8 mouse cellular contexts compared by ENCODE assay signal in genomic region chr7:27273739-27274351, GRCm38 (mm10). TPM values are rescaled to one million over a fixed set of nuclear protein-coding genes. Genes with fewer than 3 reads are reported as not detected.
A peak's percentile ranks its signal among the peaks of the same experiment; 100 is the strongest.
DNase-seq lines count a peak whose midpoint lies in the region; ATAC-seq and TF ChIP-seq lines count a peak whose summit lies in the region.

No protein-coding gene starts in this region.

- WGBS in hindbrain, embryonic 10.5 days: 60% methylated on average over 32 of the region's 32 CpGs
- WGBS in hindbrain, embryonic 14.5 days: 57% methylated on average over 32 of the region's 32 CpGs
- 59% methylated on average over 32 of the region's 32 CpGs for WGBS in hindbrain, embryonic 13.5 days

- H3K9ac ChIP-seq in hindbrain, embryonic 14.5 days: no peak overlapping the region
- H3K9ac ChIP-seq in MEL (ENCODE audit: control insufficient read depth, low read depth, low read length, poor library complexity, severe bottlenecking): no peak overlapping the region
- H3K9ac ChIP-seq in hindbrain, embryonic 13.5 days: no peak overlapping the region

- no peaks in the 10 kb centered on the region for H3K9me3 ChIP-seq in hindbrain, embryonic 10.5 days
- H3K9me3 ChIP-seq in hindbrain, embryonic 14.5 days (ENCODE audit: control insufficient read depth, low read length): no peaks in the 10 kb centered on the region
- H3K9me3 ChIP-seq in MEL (replicated peaks; ENCODE audit: insufficient read depth, low read length): no peaks in the 10 kb centered on the region
- H3K9me3 ChIP-seq in hindbrain, embryonic 13.5 days: no peaks in the 10 kb centered on the region

- TF ChIP-seq CTCF in MEL (IDR thresholded peaks at IDR 0.05 in 2 of 3, conservative IDR thresholded peaks at IDR 0.05 in 1 of 3; ENCODE audit: control insufficient read depth in 1 of 3, insufficient read depth in 1 of 3, low read depth in 2 of 3, low read length in 3 of 3, poor library complexity in 1 of 3, severe bottlenecking in 1 of 3): peak; percentile 6 to 57 (median 36); a peak in 5 of 6 replicates

- TF ChIP-seq RAD21 in MEL (IDR thresholded peaks at IDR 0.05; ENCODE audit: low read depth, low read length): no peak

- no peak overlapping the region for H3K4me2 ChIP-seq in hindbrain, embryonic 14.5 days (replicated peaks)
- H3K4me2 ChIP-seq in hindbrain, embryonic 13.5 days: no peak overlapping the region

- peak; percentile 57 for DNase-seq in hindbrain, embryonic 10.5 days (ENCODE audit: low spot score)
- DNase-seq in hindbrain, embryonic 14.5 days (ENCODE audit: low spot score): no peak
- peak; percentile 21 for DNase-seq in MEL (ENCODE audit: low read depth, low spot score)
- peak; percentile 74 for DNase-seq in embryo, embryonic 10 days (ENCODE audit: low spot score)
- peak; percentile 65 to 71 for DNase-seq in kidney, postnatal 4 days
- peak; percentile 54 for DNase-seq in naive thymus-derived CD4-positive, alpha-beta T cell, adult 2 months (ENCODE audit: low read depth)
- DNase-seq in ovary, adult 18-20 months (ENCODE audit: low spot score): no peak

- no peaks in the 10 kb centered on the region for H3K27me3 ChIP-seq in hindbrain, embryonic 10.5 days (ENCODE audit: insufficient read depth, poor library complexity, severe bottlenecking)
- no peaks in the 10 kb centered on the region for H3K27me3 ChIP-seq in hindbrain, embryonic 14.5 days (ENCODE audit: control insufficient read depth, insufficient read depth, low read length)
- H3K27me3 ChIP-seq in MEL (ENCODE audit: control insufficient read depth in 1 of 2, insufficient read depth in 2 of 2, low read length in 2 of 2): no peaks in the 10 kb centered on the region
- H3K27me3 ChIP-seq in hindbrain, embryonic 13.5 days: no peaks in the 10 kb centered on the region

- TF ChIP-seq POLR2A in MEL (IDR thresholded peaks at IDR 0.05; ENCODE audit: control insufficient read depth in 1 of 2, insufficient read depth in 1 of 2, low read depth in 1 of 2, low read length in 2 of 2, poor library complexity in 1 of 2): no peak

- H3K27ac ChIP-seq in hindbrain, embryonic 10.5 days: peak overlapping the region; percentile 45; the same call in 1 of the 2 replicates
- no peak overlapping the region for H3K27ac ChIP-seq in hindbrain, embryonic 14.5 days
- H3K27ac ChIP-seq in MEL (ENCODE audit: control insufficient read depth, low read depth, low read length): no peak overlapping the region
- H3K27ac ChIP-seq in hindbrain, embryonic 13.5 days: no peak overlapping the region

- no peak for ATAC-seq in hindbrain, embryonic 14.5 days (ENCODE audit: low FRiP score)
- ATAC-seq in hindbrain, embryonic 13.5 days (ENCODE audit: low FRiP score): no peak

- no peaks in the 10 kb centered on the region for H3K79me2 ChIP-seq in MEL (ENCODE audit: control insufficient read depth, insufficient read depth, low read length, poor library complexity)

- H3K4me3 ChIP-seq in hindbrain, embryonic 10.5 days: peak overlapping the region; percentile 29; the same call in 1 of the 2 replicates
- H3K4me3 ChIP-seq in hindbrain, embryonic 14.5 days (replicated peaks; ENCODE audit: low read length): no peak overlapping the region
- no peak overlapping the region for H3K4me3 ChIP-seq in MEL (ENCODE audit: control insufficient read depth in 1 of 2, insufficient read depth in 1 of 2, low read depth in 2 of 2, low read length in 2 of 2)
- no peak overlapping the region for H3K4me3 ChIP-seq in hindbrain, embryonic 13.5 days

- H3K4me1 ChIP-seq in hindbrain, embryonic 10.5 days (replicated peaks): 0 out of 2 replicates have a peak, but pooled peaks cover 3% of the 10 kb centered on the region
- H3K4me1 ChIP-seq in hindbrain, embryonic 14.5 days (replicated peaks; ENCODE audit: control insufficient read depth, insufficient read depth, low read length): no peaks in the 10 kb centered on the region
- H3K4me1 ChIP-seq in MEL (ENCODE audit: control insufficient read depth in 1 of 2, insufficient read depth in 2 of 2, low read length in 2 of 2): no peaks in the 10 kb centered on the region
- no peaks in the 10 kb centered on the region for H3K4me1 ChIP-seq in hindbrain, embryonic 13.5 days (replicated peaks)

- TF ChIP-seq EP300 in MEL (IDR thresholded peaks at IDR 0.05; ENCODE audit: low read depth in 1 of 2, low read length in 2 of 2): no peak

- H3K36me3 ChIP-seq in hindbrain, embryonic 10.5 days: peaks cover 95% of the 10 kb centered on the region
- peaks cover 98% of the 10 kb centered on the region for H3K36me3 ChIP-seq in hindbrain, embryonic 14.5 days (replicated peaks; ENCODE audit: control insufficient read depth, insufficient read depth)
- H3K36me3 ChIP-seq in MEL (ENCODE audit: control insufficient read depth in 1 of 2, insufficient read depth in 2 of 2, low read length in 2 of 2): no peaks in the 10 kb centered on the region
- H3K36me3 ChIP-seq in hindbrain, embryonic 13.5 days: peaks cover 90% of the 10 kb centered on the region

TF ChIP-seq in MEL, 35 proteins besides CTCF, POLR2A, EP300 and RAD21:
- TF ChIP-seq ETS1 (IDR thresholded peaks at IDR 0.05; ENCODE audit: low read depth, low read length) (no peak), MYC (IDR thresholded peaks at IDR 0.05; ENCODE audit: low read depth, low read length) (no peak), MEF2A (IDR thresholded peaks at IDR 0.05; ENCODE audit: extremely low read depth, insufficient replicate concordance, low read depth, low read length, poor library complexity, severe bottlenecking) (no peak), GATA1 (IDR thresholded peaks at IDR 0.05; ENCODE audit: low read depth, low read length) (no peak), USF2 (IDR thresholded peaks at IDR 0.05; ENCODE audit: borderline replicate concordance in 1 of 2, insufficient read depth in 1 of 2, low read depth in 1 of 2, low read length in 2 of 2) (no peak), GABPA (IDR thresholded peaks at IDR 0.05; ENCODE audit: low read depth, low read length) (no peak), E2F4 (IDR thresholded peaks at IDR 0.05; ENCODE audit: borderline replicate concordance, low read depth, low read length) (no peak), POLR2AphosphoS2 (IDR thresholded peaks at IDR 0.05; ENCODE audit: low read length) (no peak), CHD2 (IDR thresholded peaks at IDR 0.05; ENCODE audit: low read length) (no peak), JUND (IDR thresholded peaks at IDR 0.05; ENCODE audit: low read depth, low read length) (no peak), SMC3 (IDR thresholded peaks at IDR 0.05; ENCODE audit: low read depth, low read length) (no peak), NRF1 (IDR thresholded peaks at IDR 0.05; ENCODE audit: insufficient read depth, low read depth, low read length, poor library complexity, severe bottlenecking) (no peak)

RNA-seq across cellular contexts. Expression of gene Numbl, which starts 15.6 kb away (rescaled TPM):
- 28.9 and 53.1 TPM in 2 replicates for polyA plus RNA-seq in hindbrain, embryonic 10.5 days (2016; fragmentation: Nextera tagmentation; extraction: Ambion mirVana)
- polyA plus RNA-seq in hindbrain, embryonic 14.5 days (2014; fragmentation: Nextera tagmentation; extraction: Ambion mirVana): 36.2 and 39.2 TPM in 2 replicates
- total RNA-seq in MEL (2012; rRNA removed): 2.2 and 3.6 TPM in 2 replicates
- 10 to 100 TPM in 1 of 2 experiments, not detected in 1; 10.6 TPM for polyA plus RNA-seq in MEL (2012; ENCODE audit: insufficient read depth in 1 of 2, insufficient read length in 2 of 2, low read depth in 1 of 2, low replicate concordance in 2 of 2, missing spikeins in 1 of 2)
- 48.4 and 49.6 TPM in 2 replicates for polyA plus RNA-seq in hindbrain, embryonic 13.5 days (2015; fragmentation: Nextera tagmentation; extraction: Ambion mirVana)

RNA-seq across cellular contexts. Expression of gene Coq8b, which starts 41.0 kb away (rescaled TPM):
- 22.4 and 27.2 TPM in 2 replicates for polyA plus RNA-seq in hindbrain, embryonic 10.5 days (2016; fragmentation: Nextera tagmentation; extraction: Ambion mirVana)
- polyA plus RNA-seq in hindbrain, embryonic 14.5 days (2014; fragmentation: Nextera tagmentation; extraction: Ambion mirVana): 17.4 and 17.8 TPM in 2 replicates
- total RNA-seq in MEL (2012; rRNA removed): 12.5 and 13.8 TPM in 2 replicates
- 10 to 100 TPM in 1 of 2 experiments, not detected in 1; 22.7 TPM for polyA plus RNA-seq in MEL (2012; ENCODE audit: insufficient read depth in 1 of 2, insufficient read length in 2 of 2, low read depth in 1 of 2, low replicate concordance in 2 of 2, missing spikeins in 1 of 2)
- 23.8 and 24.9 TPM in 2 replicates for polyA plus RNA-seq in hindbrain, embryonic 13.5 days (2015; fragmentation: Nextera tagmentation; extraction: Ambion mirVana)

RNA-seq across cellular contexts. Expression of gene Itpkc, which starts 45.4 kb away (rescaled TPM):
- 5.6 and 6.8 TPM in 2 replicates for polyA plus RNA-seq in hindbrain, embryonic 10.5 days (2016; fragmentation: Nextera tagmentation; extraction: Ambion mirVana)
- 6.5 and 8.7 TPM in 2 replicates for polyA plus RNA-seq in hindbrain, embryonic 14.5 days (2014; fragmentation: Nextera tagmentation; extraction: Ambion mirVana)
- 5.1 and 6.8 TPM in 2 replicates for total RNA-seq in MEL (2012; rRNA removed)
- 1 to 10 TPM in 1 of 2 experiments, not detected in 1; 6.3 TPM for polyA plus RNA-seq in MEL (2012; ENCODE audit: insufficient read depth in 1 of 2, insufficient read length in 2 of 2, low read depth in 1 of 2, low replicate concordance in 2 of 2, missing spikeins in 1 of 2)
- 6.1 and 6.5 TPM in 2 replicates for polyA plus RNA-seq in hindbrain, embryonic 13.5 days (2015; fragmentation: Nextera tagmentation; extraction: Ambion mirVana)

Comparison
In these comparisons a context has a peak if more than half of its experiments do, and no peak if none do; other contexts are left out.
1. DNase-seq: peak in hindbrain, embryonic 10.5 days (single experiment), MEL (single experiment), embryo, embryonic 10 days (single experiment), kidney, postnatal 4 days (2 of 2) and naive thymus-derived CD4-positive, alpha-beta T cell, adult 2 months (single experiment); none in hindbrain, embryonic 14.5 days (single experiment) and ovary, adult 18-20 months (single experiment).